Mouse (Mus musculus) heart, adult 10 weeks (tissue): ENCODE measurements around the gene Vmn1r25. TPM values are rescaled to one million over a fixed set of nuclear protein-coding genes. Genes with fewer than 3 reads are reported as not detected.

Experiments used
- polyA plus RNA-seq: library from polyadenylated mRNA; stranded (reverse); fragments of 350-450 nt; fragmentation: Illumina TruSeq; extraction: RNeasy Lipid Tissue Mini Kit (QIAGEN cat#74804); gene quantifications from one replicate; pipeline ENCODE4 v1.2.3, GENCODE M21; 2014; ENCODE audit warnings: low read depth, low replicate concordance

The Vmn1r25 gene
- polyA plus RNA-seq, result not detected

DNA sequence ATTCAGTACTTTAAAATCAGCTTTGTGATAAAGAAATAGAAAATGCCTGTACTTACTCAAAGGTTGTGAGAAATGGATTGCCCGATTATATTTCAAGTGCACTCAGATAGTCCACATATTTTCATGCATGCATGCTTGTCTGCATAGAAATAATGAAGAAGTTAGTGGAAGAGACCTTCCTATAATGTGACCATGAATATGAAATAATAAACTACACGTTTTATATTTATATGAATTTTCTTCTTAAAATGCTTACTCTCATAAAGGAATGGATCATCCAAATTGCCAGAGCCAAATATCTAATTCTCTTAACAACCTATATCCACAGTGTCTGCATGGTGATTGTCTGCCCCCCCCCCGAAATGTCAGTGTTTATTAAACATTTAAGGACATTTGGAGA, at the start of gene Vmn1r25:
TSS of gene Vmn1r25 (minus strand) at position 101 of the 400 bp plus-strand sequence.

DNA sequence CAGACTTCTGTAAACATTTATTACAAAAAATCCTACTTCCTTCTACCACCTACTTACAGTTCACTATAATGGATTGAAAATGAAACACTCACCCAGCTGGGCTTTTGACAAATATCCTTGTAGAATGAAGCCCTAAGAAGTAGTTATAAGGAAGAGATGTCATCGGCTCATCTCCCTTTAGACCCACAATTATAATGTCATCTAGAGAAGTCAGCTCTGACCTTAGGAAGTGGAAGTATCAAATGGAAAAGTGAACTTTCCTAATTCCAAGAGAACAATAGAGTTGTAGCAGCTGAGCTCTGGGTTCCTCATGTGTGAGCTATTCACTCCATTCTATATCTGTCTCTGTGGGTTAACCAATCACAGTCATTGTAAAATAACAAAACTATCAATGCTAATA, 34.4 kb upstream of the Vmn1r25 start, which contains the start of gene Vmn1r26:
TSS of gene Vmn1r26 (minus strand) at position 101 of the 400 bp plus-strand sequence.

DNA sequence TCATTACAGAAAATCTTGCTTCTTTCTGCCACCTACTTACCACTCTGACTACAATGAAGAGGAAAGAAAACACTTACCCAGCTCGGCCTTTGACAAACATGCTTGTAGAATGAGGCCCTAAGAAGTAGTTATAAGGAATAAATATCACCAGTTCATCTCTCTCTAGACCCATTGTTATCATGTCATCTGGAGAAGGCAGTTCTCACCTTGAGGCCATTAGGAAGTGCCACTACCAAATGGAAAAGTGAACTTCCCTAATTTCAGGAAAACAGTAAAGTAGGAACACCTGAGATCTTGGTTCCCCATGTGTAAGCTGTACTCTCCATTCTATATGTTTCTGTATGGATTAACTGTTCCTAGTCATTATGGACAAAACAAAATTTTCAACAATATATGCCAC, 19.2 kb downstream of the Vmn1r25 start, which contains the start of gene Vmn1r24:
TSS of gene Vmn1r24 (minus strand) at position 101 of the 400 bp plus-strand sequence.

Other genes starting within 250 kb of the Vmn1r25 start
- 17.9 TPM for gene Vopp1, start 155.7 kb downstream of the Vmn1r25 start, polyA plus RNA-seq
- gene Vmn1r21, start 130.5 kb downstream of the Vmn1r25 start, polyA plus RNA-seq, result not detected
- not detected for gene Vmn1r22, start 72.8 kb downstream of the Vmn1r25 start, polyA plus RNA-seq
- gene Vmn1r23, start 54.0 kb downstream of the Vmn1r25 start, polyA plus RNA-seq, result not detected
- gene Vmn1r24, start 19.3 kb downstream of the Vmn1r25 start, polyA plus RNA-seq, result not detected
- gene Vmn1r26, start 34.3 kb upstream of the Vmn1r25 start, polyA plus RNA-seq, result not detected
- not detected for gene Vmn1r27, start 238.0 kb upstream of the Vmn1r25 start, polyA plus RNA-seq